Mouse (Mus musculus) liver, adult 2 months (tissue): ENCODE data around the gene Flrt3. TPM values are rescaled to one million over a fixed set of nuclear protein-coding genes. Genes with fewer than 3 reads are reported as not detected.

Experiments
- DNase-seq: peaks from one replicate; pipeline ENCODE4 v3.0.0-alpha.2; 2011; ENCODE audit warnings: low read depth, low spot score; ENCODE audit errors: extremely low read depth
- H3K27ac ChIP-seq: fragments of 200-500 bp; replicated peaks from 2 replicates; pipeline ENCODE4 v1.5.1; 2012; ENCODE audit warnings: low read depth, mild to moderate bottlenecking, control low read depth, inconsistent platforms, low read length; ENCODE audit not compliant: insufficient read depth
- H3K27me3 ChIP-seq: fragments of 200-500 bp; 2 replicates; pipeline ENCODE4 v1.6.1; 2012; ENCODE audit warnings: mild to moderate bottlenecking, moderate library complexity, low read length, inconsistent platforms; ENCODE audit not compliant: control insufficient read depth, insufficient read depth
- H3K36me3 ChIP-seq: fragments of 200-500 bp; 2 replicates; pipeline ENCODE4 v1.6.1; 2012; ENCODE audit warnings: low read length, inconsistent platforms; ENCODE audit not compliant: control insufficient read depth, insufficient read depth
- H3K4me1 ChIP-seq: fragments of 200-500 bp; 2 replicates; pipeline ENCODE4 v1.6.1; 2011; ENCODE audit warnings: low read length; ENCODE audit not compliant: control insufficient read depth, insufficient read depth
- H3K4me3 ChIP-seq: fragments of 200-500 bp; 2 replicates; pipeline ENCODE4 v1.5.1; 2011; ENCODE audit warnings: low read depth, mild to moderate bottlenecking, control low read depth, low read length, moderate library complexity; ENCODE audit not compliant: insufficient read depth
- H3K79me2 ChIP-seq: fragments of 200-500 bp; 2 replicates; pipeline ENCODE4 v1.6.1; 2012; ENCODE audit warnings: inconsistent platforms, mild to moderate bottlenecking, low read length, moderate library complexity; ENCODE audit not compliant: control insufficient read depth, insufficient read depth
- H3K9ac ChIP-seq: fragments of 200-500 bp; 2 replicates; pipeline ENCODE4 v1.6.1; 2012; ENCODE audit warnings: low read depth, mild to moderate bottlenecking, control low read depth, inconsistent platforms, low read length
- CTCF ChIP-seq: fragments of 200-500 bp; IDR thresholded peaks from 2 replicates; pipeline ENCODE4 v1.5.1; 2011; ENCODE audit warnings: low read depth, low read length, control low read depth
- POLR2A ChIP-seq: fragments of 200-500 bp; IDR thresholded peaks from 2 replicates; pipeline ENCODE4 v1.6.1; 2011; ENCODE audit warnings: low read length, control low read depth; ENCODE audit not compliant: insufficient read depth; ENCODE audit errors: extremely low read depth
- WGBS: fragments of 180-500 bp; shearing (Covaris S2); methylation state at CpG from one replicate; pipeline ENCODE4 v1.1.7; 2018; 5-methylcytosine and 5-hydroxymethylcytosine counted together
- polyA plus RNA-seq: library from polyadenylated mRNA; depleted of rRNA; stranded (reverse); fragments of >200 nt; gene quantifications from 2 replicates; pipeline ENCODE4 v1.2.3, GENCODE M21; 2012; rRNA removed
- total RNA-seq: library from RNA; depleted of rRNA; stranded (reverse); fragments of >200 nt; gene quantifications from 2 replicates; pipeline ENCODE4 v1.2.3, GENCODE M21; 2014; rRNA removed

Flrt3 gene
- total RNA-seq (0.07 and 0.46 TPM in 2 replicates), polyA plus RNA-seq (0.02 TPM in 1 of 2 replicates, not detected in the other)

DNA sequence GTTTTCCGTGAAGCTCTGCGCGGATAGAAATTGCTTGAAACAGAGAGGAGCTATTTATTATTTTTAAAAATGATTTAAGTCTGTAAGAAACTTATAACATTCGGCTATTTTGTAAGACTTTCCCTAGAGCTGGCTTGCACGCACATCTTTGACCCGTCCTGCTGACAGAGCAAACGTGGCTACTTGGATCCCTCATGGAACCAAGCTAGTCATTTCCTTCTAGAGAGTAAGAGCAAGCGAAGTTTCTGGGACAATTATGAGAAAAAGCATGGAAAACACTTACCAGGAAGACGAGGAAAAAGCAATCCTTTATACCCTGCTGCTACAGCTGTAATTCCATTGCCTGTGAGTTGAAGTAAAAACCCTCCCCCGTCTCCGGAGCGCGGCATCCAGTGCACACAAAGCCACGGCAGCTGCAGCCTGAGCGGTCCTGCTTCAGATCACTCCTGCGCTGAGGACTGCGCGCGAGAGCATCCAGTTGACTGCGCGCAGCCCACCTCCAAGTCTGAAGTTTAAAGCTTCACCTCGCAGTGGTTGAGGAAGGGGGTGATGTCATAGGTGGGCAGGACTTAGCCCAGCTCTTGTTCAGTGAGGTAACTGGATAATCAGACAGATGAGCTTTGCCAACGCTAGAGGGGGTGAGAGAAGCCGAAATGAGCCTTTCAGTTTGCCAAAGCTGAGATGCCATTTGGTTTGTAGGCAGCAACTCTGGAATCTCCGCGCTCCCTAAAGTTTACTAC is at the start of gene Flrt3:
TSS of gene Flrt3 (minus strand) at position 507 of the 740 bp plus-strand sequence.
- Histone ChIP-seq H3K79me2 (no peaks in the 10 kb centered on the region), H3K4me3 (peak within 1 kb of the TSS; percentile 52), H3K27me3 (no peaks in the 10 kb centered on the region), H3K9ac (no peak within 1 kb of the TSS), H3K36me3 (no peaks in the 10 kb centered on the region), H3K27ac (no peak within 1 kb of the TSS), H3K4me1 (peaks cover 3% of the 10 kb centered on the region; the same call in 1 of the 2 replicates)
- peak; percentile 54 for TF ChIP-seq CTCF
- TF ChIP-seq POLR2A: no peak
- whole genome bisulfite sequencing: 1% methylated on average over 26 of the region's 26 CpGs
- DNase-seq: peak; percentile 80

DNA sequence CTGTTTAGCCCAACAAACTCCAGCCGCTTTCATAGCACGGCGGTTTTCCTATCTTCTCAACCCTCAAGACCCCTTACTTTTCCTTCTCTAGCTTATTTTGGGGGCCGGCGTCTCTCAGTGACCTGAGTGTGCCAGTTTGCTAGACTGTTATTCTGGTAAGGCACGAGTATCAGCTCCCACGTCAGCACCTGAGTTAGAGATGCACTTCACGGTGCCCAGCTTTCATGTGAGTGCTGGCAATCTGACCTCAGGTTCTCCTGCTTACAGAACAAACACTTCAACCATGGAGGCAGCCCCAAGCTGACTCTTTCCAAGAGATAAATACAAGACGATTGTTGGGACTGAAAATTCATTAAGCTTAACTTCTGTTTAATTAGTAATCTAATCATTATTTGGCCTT is 46.1 kb upstream of the Flrt3 start:
- no peak for TF ChIP-seq POLR2A
- no peak for TF ChIP-seq CTCF
- WGBS: 57% methylated on average over 9 of the region's 9 CpGs
- DNase-seq: no peak

DNA sequence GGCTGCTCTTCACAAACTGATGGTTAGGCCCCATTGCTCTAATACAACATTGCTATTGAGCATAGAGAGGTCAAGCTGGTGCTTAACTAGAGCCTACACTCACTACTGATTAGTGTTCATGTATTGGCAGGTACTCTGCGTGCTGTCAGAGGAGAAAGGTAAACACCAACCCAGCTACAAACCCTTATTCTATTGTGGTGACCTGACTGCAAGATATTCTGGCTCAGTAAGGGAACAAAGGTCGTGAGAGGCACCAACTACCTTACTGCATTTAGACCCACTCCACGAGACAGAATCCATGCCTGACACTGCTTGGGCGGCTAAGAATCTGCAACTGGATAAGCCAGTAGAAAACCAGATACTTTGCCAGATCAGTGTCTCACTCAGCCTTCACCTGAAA is 44.6 kb upstream of the Flrt3 start:
- Histone ChIP-seq H3K79me2 (no peaks in the 10 kb centered on the region), H3K9ac (no peak overlapping the region), H3K27ac (no peak overlapping the region), H3K4me3 (no peak overlapping the region), H3K36me3 (no peaks in the 10 kb centered on the region), H3K4me1 (no peaks in the 10 kb centered on the region), H3K27me3 (no peaks in the 10 kb centered on the region)
- no peak for TF ChIP-seq CTCF
- TF ChIP-seq POLR2A: no peak
- 48% methylated on average over 4 of the region's 4 CpGs for WGBS
- peak; percentile 10 for DNase-seq

More for the DNA sequence above, 46.1 kb upstream of the Flrt3 start:
- Histone ChIP-seq H3K4me3 (no peak overlapping the region), H3K27me3 (no peaks in the 10 kb centered on the region), H3K27ac (no peak overlapping the region), H3K4me1 (no peaks in the 10 kb centered on the region), H3K79me2 (no peaks in the 10 kb centered on the region), H3K36me3 (no peaks in the 10 kb centered on the region), H3K9ac (no peak overlapping the region)

DNA sequence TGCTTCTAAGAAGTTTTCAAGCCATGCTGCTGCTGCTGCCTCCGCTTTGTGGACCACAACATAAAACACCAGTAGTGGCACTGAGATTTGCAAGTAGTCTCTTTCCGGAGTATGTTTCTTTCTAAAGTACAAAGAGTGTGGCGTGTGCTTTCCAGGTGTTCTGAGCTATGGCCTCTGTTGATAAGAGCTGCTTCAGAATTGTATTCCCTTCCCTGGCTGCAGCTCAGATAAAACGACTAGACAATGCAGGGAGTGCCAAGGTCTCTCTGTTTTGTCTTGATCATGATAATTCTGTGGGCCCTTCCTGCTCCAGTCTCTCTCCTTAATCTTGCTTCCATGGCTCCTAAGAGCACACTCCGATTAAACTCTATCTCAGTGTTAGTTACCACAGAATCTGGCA is 36.3 kb upstream of the Flrt3 start:
- WGBS: 78% methylated on average over 5 of the region's 5 CpGs
- TF ChIP-seq CTCF (no peak), POLR2A (no peak)
- H3K4me1 ChIP-seq: no peaks in the 10 kb centered on the region

DNA sequence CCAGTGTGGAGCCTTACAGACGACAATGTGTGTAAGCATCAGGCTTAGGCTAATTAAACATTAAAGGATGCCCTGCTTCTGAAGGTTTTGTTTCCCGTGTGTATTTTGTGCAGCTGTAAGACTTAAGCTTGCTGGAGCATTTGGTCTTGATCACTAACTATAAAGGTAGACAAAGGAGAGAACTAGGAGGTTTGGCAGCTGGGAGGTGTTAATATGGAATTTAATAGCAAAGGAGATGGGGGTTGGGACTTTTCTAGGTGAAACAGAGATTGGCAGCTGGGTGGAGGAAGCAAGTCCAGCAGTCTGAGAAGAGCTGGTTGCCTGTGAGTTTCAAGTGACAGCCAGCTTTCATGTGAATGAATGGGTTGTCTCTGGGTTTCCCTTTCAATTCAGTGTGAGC is 34.0 kb upstream of the Flrt3 start:
- Histone ChIP-seq H3K27me3 (peaks cover 3% of the 10 kb centered on the region; the same call in 1 of the 2 replicates), H3K79me2 (no peaks in the 10 kb centered on the region), H3K36me3 (no peaks in the 10 kb centered on the region), H3K4me3 (no peak overlapping the region), H3K27ac (no peak overlapping the region), H3K9ac (no peak overlapping the region), H3K4me1 (no peaks in the 10 kb centered on the region)
- WGBS: 44% methylated on average over 2 of the region's 2 CpGs
- no peak for DNase-seq
- no peak for TF ChIP-seq CTCF
- no peak for TF ChIP-seq POLR2A

More for the DNA sequence above, 36.3 kb upstream of the Flrt3 start:
- Histone ChIP-seq H3K79me2 (no peaks in the 10 kb centered on the region), H3K9ac (no peak overlapping the region), H3K36me3 (no peaks in the 10 kb centered on the region), H3K4me3 (no peak overlapping the region), H3K27ac (no peak overlapping the region), H3K27me3 (peaks cover 3% of the 10 kb centered on the region; the same call in 1 of the 2 replicates)
- DNase-seq: no peak

DNA sequence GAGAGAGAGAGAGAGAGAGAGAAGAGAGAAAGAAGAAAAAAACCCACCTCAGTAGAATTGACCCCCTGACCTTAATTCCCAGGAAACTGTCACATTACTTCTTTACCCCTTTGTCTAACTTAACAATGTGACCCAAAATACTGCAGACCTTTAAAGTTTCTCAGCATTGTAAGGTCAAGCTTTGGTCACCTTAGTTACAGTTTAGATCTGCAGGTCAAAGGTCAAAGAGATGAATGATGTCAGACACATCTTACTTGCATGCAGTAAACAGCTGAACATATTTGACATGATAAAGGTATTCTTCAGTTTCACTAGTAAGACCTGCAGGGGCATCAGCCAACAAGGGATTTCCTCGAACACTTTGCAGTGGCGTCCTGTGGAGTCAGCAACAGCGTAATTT is 32.9 kb upstream of the Flrt3 start:
- H3K4me1 ChIP-seq: no peaks in the 10 kb centered on the region
- TF ChIP-seq POLR2A: no peak
- TF ChIP-seq CTCF: no peak
- no peak overlapping the region for H3K4me3 ChIP-seq
- DNase-seq: peak; percentile 21
- no peaks in the 10 kb centered on the region for H3K79me2 ChIP-seq
- H3K36me3 ChIP-seq: no peaks in the 10 kb centered on the region
- no peak overlapping the region for H3K9ac ChIP-seq
- no peak overlapping the region for H3K27ac ChIP-seq
- peaks cover 3% of the 10 kb centered on the region; the same call in 1 of the 2 replicates for H3K27me3 ChIP-seq
- 46% methylated on average over 3 of the region's 3 CpGs for WGBS
